Mouse (Mus musculus) erythroblast, embryonic 14.5 days (primary cell): ENCODE data around the gene Rad1.

Experiments
- GATA1 ChIP-seq: IDR thresholded peaks from 2 replicates; pipeline ENCODE4 v1.6.1; 2012; ENCODE audit warnings: low read length, inconsistent platforms, mixed read lengths
- TAL1 ChIP-seq: IDR thresholded peaks from 3 replicates; pipeline ENCODE4 v1.6.1; 2012; ENCODE audit warnings: low read length, inconsistent platforms, mixed read lengths

- TF ChIP-seq TAL1 (no peak), GATA1 (no peak)
These were observed 16.1 kb upstream of the Rad1 start for GRCm38 (mm10) chr15:10469641-10470150.
